13 mouse cellular contexts compared by ENCODE assay signal in genomic region chr10:17075576-17075975, GRCm38 (mm10).
DNase-seq lines count a peak whose midpoint lies in the region; ATAC-seq and TF ChIP-seq lines count a peak whose summit lies in the region.
"Had no signal": no experiment of that assay in that cellular context is flagged by ENCODE, and none has a peak within 500 bp of the region (broad histone marks: within the 10 kb centered on the region; RNA-seq: fewer than 3 reads in every experiment).

No protein-coding gene starts in this region.

- peaks cover 2% of the 10 kb centered on the region; the same call in 1 of the 2 replicates for H3K4me1 ChIP-seq in liver, adult 2 months (ENCODE audit: control insufficient read depth, insufficient read depth, low read length)
- no peaks in the 10 kb centered on the region for H3K4me1 ChIP-seq in liver, embryonic 12.5 days
- peaks cover 27% of the 10 kb centered on the region for H3K4me1 ChIP-seq in embryonic facial prominence, embryonic 10.5 days
- peaks cover 19% of the 10 kb centered on the region for H3K4me1 ChIP-seq in limb, embryonic 12.5 days (replicated peaks)

- no peaks in the 10 kb centered on the region for H3K79me2 ChIP-seq in liver, adult 2 months (ENCODE audit: control insufficient read depth, insufficient read depth, low read length)

- no peak for TF ChIP-seq CTCF in liver, adult 2 months (IDR thresholded peaks at IDR 0.05; ENCODE audit: low read depth, low read length)

- H3K4me2 ChIP-seq in liver, embryonic 12.5 days, result no peak overlapping the region
- H3K4me2 ChIP-seq in limb, embryonic 12.5 days, result 0 out of 2 replicates have a peak overlapping the region, but pooled peaks have one; percentile 8

- H3K9ac ChIP-seq in liver, adult 2 months (ENCODE audit: low read depth, low read length), result no peak overlapping the region
- H3K9ac ChIP-seq in liver, embryonic 12.5 days, result no peak overlapping the region
- H3K9ac ChIP-seq in limb, embryonic 12.5 days (replicated peaks), result no peak overlapping the region

- H3K9me3 ChIP-seq in liver, embryonic 12.5 days (replicated peaks), result no peaks in the 10 kb centered on the region
- no peaks in the 10 kb centered on the region for H3K9me3 ChIP-seq in embryonic facial prominence, embryonic 10.5 days
- H3K9me3 ChIP-seq in limb, embryonic 12.5 days, result no peaks in the 10 kb centered on the region

- H3K27me3 ChIP-seq in liver, adult 2 months (ENCODE audit: control insufficient read depth, insufficient read depth, low read length), result no peaks in the 10 kb centered on the region
- no peaks in the 10 kb centered on the region for H3K27me3 ChIP-seq in liver, embryonic 12.5 days (replicated peaks)
- H3K27me3 ChIP-seq in embryonic facial prominence, embryonic 10.5 days (replicated peaks; ENCODE audit: low read depth, poor library complexity, severe bottlenecking), result no peaks in the 10 kb centered on the region
- H3K27me3 ChIP-seq in limb, embryonic 12.5 days, result no peaks in the 10 kb centered on the region

- H3K36me3 ChIP-seq in liver, adult 2 months (ENCODE audit: control insufficient read depth, insufficient read depth, low read length), result no peaks in the 10 kb centered on the region
- H3K36me3 ChIP-seq in liver, embryonic 12.5 days, result no peaks in the 10 kb centered on the region
- no peaks in the 10 kb centered on the region for H3K36me3 ChIP-seq in embryonic facial prominence, embryonic 10.5 days (replicated peaks)
- no peaks in the 10 kb centered on the region for H3K36me3 ChIP-seq in limb, embryonic 12.5 days

- no peak for ATAC-seq in liver, embryonic 12.5 days
- ATAC-seq in limb, embryonic 12.5 days (ENCODE audit: insufficient number of reproducible peaks, insufficient read depth, low FRiP score, low TSS enrichment, low read depth), result no peak
- ATAC-seq: activated CD4-positive, CD25-positive, alpha-beta regulatory T cell, adult 4 months had no signal

- no peak overlapping the region for H3K4me3 ChIP-seq in liver, adult 2 months (ENCODE audit: insufficient read depth, low read depth, low read length)
- no peak overlapping the region for H3K4me3 ChIP-seq in liver, embryonic 12.5 days
- no peak overlapping the region for H3K4me3 ChIP-seq in embryonic facial prominence, embryonic 10.5 days
- no peak overlapping the region for H3K4me3 ChIP-seq in limb, embryonic 12.5 days (replicated peaks)
- H3K4me3 ChIP-seq: gastrocnemius, adult 2 months had no signal

- H3K27ac ChIP-seq in liver, adult 2 months (replicated peaks; ENCODE audit: insufficient read depth, low read depth, low read length), result no peak overlapping the region
- no peak overlapping the region for H3K27ac ChIP-seq in liver, embryonic 12.5 days
- H3K27ac ChIP-seq in embryonic facial prominence, embryonic 10.5 days (replicated peaks), result peak overlapping the region; percentile 6; the same call in 1 of the 2 replicates
- peak overlapping the region; percentile 73 for H3K27ac ChIP-seq in limb, embryonic 12.5 days
- H3K27ac ChIP-seq: gastrocnemius, adult 2 months had no signal

- no peak for TF ChIP-seq POLR2A in liver, adult 2 months (IDR thresholded peaks at IDR 0.05; ENCODE audit: extremely low read depth, insufficient read depth, low read length)

- 44% methylated on average over 2 of the region's 2 CpGs for WGBS in liver, adult 2 months
- WGBS in liver, embryonic 12.5 days (ENCODE audit: insufficient replicate concordance), result 36% methylated on average over 2 of the region's 2 CpGs
- WGBS in embryonic facial prominence, embryonic 10.5 days, result 11% methylated on average over 2 of the region's 2 CpGs
- 12% methylated on average over 2 of the region's 2 CpGs for WGBS in limb, embryonic 12.5 days

- DNase-seq in heart, adult 18-20 months, result peak; percentile 5 to 6
- no peak for DNase-seq in heart, postnatal 4 days
- peak; percentile 27 for DNase-seq in liver, adult 2 months (ENCODE audit: extremely low read depth, low read depth, low spot score)
- no peak for DNase-seq in embryonic facial prominence, embryonic 10.5 days (ENCODE audit: low spot score)
- no peak for DNase-seq in gastrocnemius, postnatal 25 days
- DNase-seq in layer of hippocampus, postnatal 25 days (ENCODE audit: extremely low spot score in 1 of 2, low spot score in 1 of 2), result no peak
- DNase-seq: cerebellum, adult 9-11 months; gastrocnemius, adult 2 months; right cerebral cortex, postnatal 25 days; thymus, postnatal 25 days had no signal

Comparison
In these comparisons a context has a peak if more than half of its experiments do, and no peak if none do; other contexts are left out.
1. DNase-seq: peak in heart, adult 18-20 months (2 of 2) and liver, adult 2 months (single experiment); none in heart, postnatal 4 days (single experiment), embryonic facial prominence, embryonic 10.5 days (single experiment), gastrocnemius, postnatal 25 days (single experiment) and layer of hippocampus, postnatal 25 days (0 of 2).
2. H3K27ac ChIP-seq: peak in embryonic facial prominence, embryonic 10.5 days (single experiment) and limb, embryonic 12.5 days (single experiment); none in liver, adult 2 months (single experiment) and liver, embryonic 12.5 days (single experiment).